Mouse (Mus musculus): Measurements from ENCODE around the gene Derl2. TPM values are rescaled to one million over a fixed set of nuclear protein-coding genes. Genes with fewer than 3 reads are reported as not detected.

Derl2 gene
- 7.3 and 16.6 TPM in 2 replicates for polyA plus RNA-seq (2012; rRNA removed; ENCODE audit: low replicate concordance)

GRCm38 (mm10) chr11:71019201-71020068 is at the start of gene Derl2, which contains the start of gene Mis12:
Derl2 (minus strand) TSS chr11:71019841.
Mis12 (plus strand) TSS chr11:71019611.

GRCm38 (mm10) chr11:71033163-71033761 is 13.6 kb upstream of the Derl2 start, which contains the start of gene 6330403K07Rik:
6330403K07Rik (minus strand) TSS chr11:71033513.

GRCm38 (mm10) chr11:71004316-71004773 is 15.3 kb downstream of the Derl2 start, which contains the start of gene Dhx33:
Dhx33 (minus strand) TSS chr11:71004437.

GRCm38 (mm10) chr11:70982557-70983228 is 36.9 kb downstream of the Derl2 start, which contains the start of gene C1qbp:
C1qbp (minus strand) TSS chr11:70983026.

GRCm38 (mm10) chr11:70969821-70970559 is 49.7 kb downstream of the Derl2 start, which contains the start of the genes Nup88 and Rpain:
Nup88 (minus strand) TSS chr11:70969973.
Rpain (plus strand) TSS chr11:70970213.

Other genes starting within 250 kb of the Derl2 start
- 4.0 and 6.2 TPM in 2 replicates for gene Scimp, start 207.3 kb downstream of the Derl2 start, polyA plus RNA-seq (2012; rRNA removed; ENCODE audit: low replicate concordance)
- gene Rabep1, start 175.1 kb downstream of the Derl2 start, polyA plus RNA-seq (2012; rRNA removed; ENCODE audit: low replicate concordance) = 3.8 and 3.9 TPM in 2 replicates
- gene Nup88, start 49.9 kb downstream of the Derl2 start, polyA plus RNA-seq (2012; rRNA removed; ENCODE audit: low replicate concordance) = 22.1 and 30.8 TPM in 2 replicates
- 19.2 and 41.4 TPM in 2 replicates for gene Rpain, start 49.6 kb downstream of the Derl2 start, polyA plus RNA-seq (2012; rRNA removed; ENCODE audit: low replicate concordance)
- 71.0 and 236 TPM in 2 replicates for gene C1qbp, start 36.8 kb downstream of the Derl2 start, polyA plus RNA-seq (2012; rRNA removed; ENCODE audit: low replicate concordance)
- 28.5 and 57.6 TPM in 2 replicates for gene Dhx33, start 15.4 kb downstream of the Derl2 start, polyA plus RNA-seq (2012; rRNA removed; ENCODE audit: low replicate concordance)
- 2.5 and 3.3 TPM in 2 replicates for gene Mis12, start 230 bp downstream of the Derl2 start, polyA plus RNA-seq (2012; rRNA removed; ENCODE audit: low replicate concordance)
- 0.92 and 1.2 TPM in 2 replicates for gene 6330403K07Rik, start 13.7 kb upstream of the Derl2 start, polyA plus RNA-seq (2012; rRNA removed; ENCODE audit: low replicate concordance)
- gene Nlrp1a, start 124.9 kb upstream of the Derl2 start, polyA plus RNA-seq (2012; rRNA removed; ENCODE audit: low replicate concordance) = 0.11 and 0.13 TPM in 2 replicates
- 0.54 and 0.83 TPM in 2 replicates for gene Nlrp1b, start 210.9 kb upstream of the Derl2 start, polyA plus RNA-seq (2012; rRNA removed; ENCODE audit: low replicate concordance)

All from mammary gland, adult 2 months (tissue).